ENCODE assay signal across 8 mouse cellular contexts in the genomic region with DNA sequence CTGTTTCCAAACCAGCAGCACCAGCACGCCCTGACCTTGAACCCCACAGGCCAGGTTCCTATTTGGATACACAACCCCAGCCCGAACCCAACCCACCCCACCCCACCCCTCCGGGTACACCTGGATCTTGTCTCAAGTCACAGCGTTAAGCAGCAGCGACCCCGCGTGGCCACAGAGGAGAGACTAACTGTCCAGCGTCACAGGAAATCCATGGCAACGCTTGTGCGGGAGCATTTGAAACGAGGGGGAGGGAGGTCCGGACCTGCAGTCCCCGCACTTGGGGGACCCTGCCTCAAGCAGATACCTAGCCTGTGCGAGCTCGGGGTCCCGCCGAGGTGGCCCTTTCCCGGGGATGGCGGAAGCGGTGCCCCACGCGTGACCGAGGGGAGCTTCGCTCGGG. TPM values are rescaled to one million over a fixed set of nuclear protein-coding genes. Genes with fewer than 3 reads are reported as not detected.
DNase-seq lines count a peak whose midpoint lies in the region; ATAC-seq and TF ChIP-seq lines count a peak whose summit lies in the region.

No protein-coding gene starts in this region.

- H3K4me3 ChIP-seq in gastrocnemius, adult 2 months: peak overlapping the region; percentile 82
- H3K4me3 ChIP-seq in hindbrain, postnatal 0 days (ENCODE audit: low read length): peak overlapping the region; percentile 59
- peak overlapping the region; percentile 93 for H3K4me3 ChIP-seq in megakaryocyte, embryonic 14.5 days (replicated peaks)

- TF ChIP-seq CTCF in gastrocnemius, adult 2 months (IDR thresholded peaks at IDR 0.05): peak; percentile 76
- peak; percentile 91 for TF ChIP-seq CTCF in hindbrain, postnatal 0 days (IDR thresholded peaks at IDR 0.05; ENCODE audit: low read depth)

- H3K9me3 ChIP-seq in hindbrain, postnatal 0 days (ENCODE audit: low read length): no peaks in the 10 kb centered on the region
- peaks cover 6% of the 10 kb centered on the region for H3K9me3 ChIP-seq in megakaryocyte, embryonic 14.5 days

- H3K27ac ChIP-seq in gastrocnemius, adult 2 months: no peak overlapping the region
- no peak overlapping the region for H3K27ac ChIP-seq in hindbrain, postnatal 0 days

- no peaks in the 10 kb centered on the region for H3K36me3 ChIP-seq in hindbrain, postnatal 0 days (ENCODE audit: insufficient read depth, low read length)
- H3K36me3 ChIP-seq in megakaryocyte, embryonic 14.5 days (replicated peaks; ENCODE audit: low read length): no peaks in the 10 kb centered on the region

- peak overlapping the region; percentile 99 for H3K4me2 ChIP-seq in hindbrain, postnatal 0 days (ENCODE audit: low read depth, low read length)

- no peaks in the 10 kb centered on the region for H3K4me1 ChIP-seq in hindbrain, postnatal 0 days (ENCODE audit: insufficient read depth, low read length)
- H3K4me1 ChIP-seq in megakaryocyte, embryonic 14.5 days: peaks cover 19% of the 10 kb centered on the region

- H3K27me3 ChIP-seq in hindbrain, postnatal 0 days (ENCODE audit: insufficient read depth, low read length): no peaks in the 10 kb centered on the region
- peaks cover 33% of the 10 kb centered on the region for H3K27me3 ChIP-seq in megakaryocyte, embryonic 14.5 days (replicated peaks)

- DNase-seq in WW6 (ENCODE audit: low read depth, low spot score): peak; percentile 96
- DNase-seq in cerebellum, postnatal 25 days: peak; percentile 89 to 94
- DNase-seq in gastrocnemius, adult 2 months: peak; percentile 86
- peak; percentile 95 for DNase-seq in hindbrain, postnatal 0 days (ENCODE audit: low spot score)
- DNase-seq in left cerebral cortex, adult 8-10 months (ENCODE audit: low spot score in 2 of 2): peak; percentile 64 to 73
- DNase-seq in right cerebral cortex, adult 2 months (ENCODE audit: low spot score in 2 of 2): peak; percentile 92
- DNase-seq in urinary bladder, postnatal 10 days (ENCODE audit: low spot score): peak; percentile 60

- under 1% methylated on average over 21 of the region's 25 CpGs for WGBS in hindbrain, postnatal 0 days

- H3K9ac ChIP-seq in hindbrain, postnatal 0 days (replicated peaks; ENCODE audit: low read length): peak overlapping the region; percentile 61

- ATAC-seq in hindbrain, postnatal 0 days: peak; percentile 57; the same call in 1 of the 2 replicates

- intact Hi-C loops in gastrocnemius, adult 2 months (cut with DNase I): loop anchor here (2.0 kb wide), 1 partner anchor 171 kb away; a partner anchor contains a TSS

RNA-seq across cellular contexts. Expression of a gene that starts 0.8 kb away (rescaled TPM):
- total RNA-seq in gastrocnemius, adult 2 months (2021): not detected
- 2.9 and 3.6 TPM in 2 replicates for total RNA-seq in hindbrain, postnatal 0 days (2014; rRNA removed)
- 1.9 and 2.0 TPM in 2 replicates for polyA plus RNA-seq in hindbrain, postnatal 0 days (2015; fragmentation: Nextera tagmentation; extraction: Ambion mirVana)
- 1 to 10 TPM in 1 of 4 experiments, under 1 TPM in 3; 0.41 to 1.0 (median 0.56) TPM for total RNA-seq in left cerebral cortex, adult 8-10 months (2022)
- 0.47 TPM in 1 of 2 replicates, not detected in the other for polyA plus RNA-seq in megakaryocyte, embryonic 14.5 days (2012; ENCODE audit: insufficient read depth, low replicate concordance)
